Mouse (Mus musculus): ENCODE results near the gene Gm42421. TPM values are rescaled to one million over a fixed set of nuclear protein-coding genes. Genes with fewer than 3 reads are reported as not detected.

Gm42421 gene
- polyA plus RNA-seq, 1 experiment from 2014 or later = 0.90 TPM

GRCm38 (mm10) chr5:143957101-143957500, 29.1 kb downstream of the Gm42421 start:
- Histone ChIP-seq H3K9me3 (replicated peaks; ENCODE audit: control insufficient read depth, low read length) (no peaks in the 10 kb centered on the region), H3K36me3 (ENCODE audit: control insufficient read depth, insufficient read depth, low read length) (no peaks in the 10 kb centered on the region), H3K27ac (ENCODE audit: low read length) (no peak overlapping the region), H3K4me2 (ENCODE audit: low read depth, low read length) (no peak overlapping the region), H3K4me3 (replicated peaks; ENCODE audit: low read length) (no peak overlapping the region), H3K4me1 (ENCODE audit: control insufficient read depth, insufficient read depth, low read length) (no peaks in the 10 kb centered on the region), H3K9ac (ENCODE audit: low read length) (no peak overlapping the region), H3K27me3 (ENCODE audit: control insufficient read depth, insufficient read depth, low read length) (no peaks in the 10 kb centered on the region)
- WGBS = 91% methylated on average over 6 of the region's 6 CpGs
- ATAC-seq (ENCODE audit: insufficient read depth, low FRiP score) = no peak

GRCm38 (mm10) chr5:143959551-143959950, 31.6 kb downstream of the Gm42421 start:
- Histone ChIP-seq H3K4me1 (ENCODE audit: control insufficient read depth, insufficient read depth, low read length) (no peaks in the 10 kb centered on the region), H3K27me3 (ENCODE audit: control insufficient read depth, insufficient read depth, low read length) (no peaks in the 10 kb centered on the region), H3K9ac (ENCODE audit: low read length) (no peak overlapping the region), H3K4me2 (ENCODE audit: low read depth, low read length) (no peak overlapping the region), H3K27ac (ENCODE audit: low read length) (no peak overlapping the region), H3K4me3 (replicated peaks; ENCODE audit: low read length) (no peak overlapping the region), H3K36me3 (ENCODE audit: control insufficient read depth, insufficient read depth, low read length) (no peaks in the 10 kb centered on the region), H3K9me3 (replicated peaks; ENCODE audit: control insufficient read depth, low read length) (no peaks in the 10 kb centered on the region)
- ATAC-seq (ENCODE audit: insufficient read depth, low FRiP score) = no peak
- WGBS = 90% methylated on average over 11 of the region's 11 CpGs

- H3K36me3 ChIP-seq (ENCODE audit: control insufficient read depth, insufficient read depth, low read length) = no peaks in the 10 kb centered on the region
- no peak overlapping the region for H3K9ac ChIP-seq (ENCODE audit: low read length)
- no peaks in the 10 kb centered on the region for H3K9me3 ChIP-seq (replicated peaks; ENCODE audit: control insufficient read depth, low read length)
- H3K27me3 ChIP-seq (ENCODE audit: control insufficient read depth, insufficient read depth, low read length) = no peaks in the 10 kb centered on the region
- H3K4me3 ChIP-seq (replicated peaks; ENCODE audit: low read length) = no peak overlapping the region
- no peaks in the 10 kb centered on the region for H3K4me1 ChIP-seq (ENCODE audit: control insufficient read depth, insufficient read depth, low read length)
- ATAC-seq (ENCODE audit: insufficient read depth, low FRiP score) = no peak
- 81% methylated on average over 8 of the region's 8 CpGs for WGBS
- H3K4me2 ChIP-seq (ENCODE audit: low read depth, low read length) = no peak overlapping the region
- H3K27ac ChIP-seq (ENCODE audit: low read length) = no peak overlapping the region
These were observed 33.2 kb downstream of the Gm42421 start for GRCm38 (mm10) chr5:143961176-143961575.

- no peaks in the 10 kb centered on the region for H3K9me3 ChIP-seq (replicated peaks; ENCODE audit: control insufficient read depth, low read length)
- no peak overlapping the region for H3K4me3 ChIP-seq (replicated peaks; ENCODE audit: low read length)
- WGBS = 78% methylated on average over 12 of the region's 12 CpGs
- no peak overlapping the region for H3K27ac ChIP-seq (ENCODE audit: low read length)
- no peak for ATAC-seq (ENCODE audit: insufficient read depth, low FRiP score)
- H3K9ac ChIP-seq (ENCODE audit: low read length) = no peak overlapping the region
- no peaks in the 10 kb centered on the region for H3K27me3 ChIP-seq (ENCODE audit: control insufficient read depth, insufficient read depth, low read length)
- H3K36me3 ChIP-seq (ENCODE audit: control insufficient read depth, insufficient read depth, low read length) = no peaks in the 10 kb centered on the region
- no peaks in the 10 kb centered on the region for H3K4me1 ChIP-seq (ENCODE audit: control insufficient read depth, insufficient read depth, low read length)
- no peak overlapping the region for H3K4me2 ChIP-seq (ENCODE audit: low read depth, low read length)
These were observed 37.8 kb downstream of the Gm42421 start for GRCm38 (mm10) chr5:143965586-143966345.

GRCm38 (mm10) chr5:143966671-143967070, 38.7 kb downstream of the Gm42421 start:
- H3K27me3 ChIP-seq (ENCODE audit: control insufficient read depth, insufficient read depth, low read length) = no peaks in the 10 kb centered on the region
- no peak overlapping the region for H3K4me3 ChIP-seq (replicated peaks; ENCODE audit: low read length)
- H3K4me1 ChIP-seq (ENCODE audit: control insufficient read depth, insufficient read depth, low read length) = no peaks in the 10 kb centered on the region
- no peak for ATAC-seq (ENCODE audit: insufficient read depth, low FRiP score)
- H3K36me3 ChIP-seq (ENCODE audit: control insufficient read depth, insufficient read depth, low read length) = no peaks in the 10 kb centered on the region
- no peak overlapping the region for H3K9ac ChIP-seq (ENCODE audit: low read length)
- WGBS = 82% methylated on average over 12 of the region's 12 CpGs
- no peak overlapping the region for H3K4me2 ChIP-seq (ENCODE audit: low read depth, low read length)
- no peak overlapping the region for H3K27ac ChIP-seq (ENCODE audit: low read length)
- no peaks in the 10 kb centered on the region for H3K9me3 ChIP-seq (replicated peaks; ENCODE audit: control insufficient read depth, low read length)

- no peak overlapping the region for H3K4me3 ChIP-seq (replicated peaks; ENCODE audit: low read length)
- 23% methylated on average over 3 of the region's 3 CpGs for WGBS
- H3K36me3 ChIP-seq (ENCODE audit: control insufficient read depth, insufficient read depth, low read length) = no peaks in the 10 kb centered on the region
- no peaks in the 10 kb centered on the region for H3K9me3 ChIP-seq (replicated peaks; ENCODE audit: control insufficient read depth, low read length)
- H3K9ac ChIP-seq (ENCODE audit: low read length) = no peak overlapping the region
- no peak overlapping the region for H3K4me2 ChIP-seq (ENCODE audit: low read depth, low read length)
- H3K27me3 ChIP-seq (ENCODE audit: control insufficient read depth, insufficient read depth, low read length) = no peaks in the 10 kb centered on the region
- no peak for ATAC-seq (ENCODE audit: insufficient read depth, low FRiP score)
- no peaks in the 10 kb centered on the region for H3K4me1 ChIP-seq (ENCODE audit: control insufficient read depth, insufficient read depth, low read length)
- H3K27ac ChIP-seq (ENCODE audit: low read length) = no peak overlapping the region
These were observed 44.7 kb downstream of the Gm42421 start for GRCm38 (mm10) chr5:143972628-143973027.

- no peaks in the 10 kb centered on the region for H3K36me3 ChIP-seq (ENCODE audit: control insufficient read depth, insufficient read depth, low read length)
- no peak overlapping the region for H3K4me2 ChIP-seq (ENCODE audit: low read depth, low read length)
- no peaks in the 10 kb centered on the region for H3K4me1 ChIP-seq (ENCODE audit: control insufficient read depth, insufficient read depth, low read length)
- 56% methylated on average over 4 of the region's 4 CpGs for WGBS
- H3K4me3 ChIP-seq (replicated peaks; ENCODE audit: low read length) = no peak overlapping the region
- H3K9ac ChIP-seq (ENCODE audit: low read length) = no peak overlapping the region
- H3K27ac ChIP-seq (ENCODE audit: low read length) = no peak overlapping the region
- no peaks in the 10 kb centered on the region for H3K9me3 ChIP-seq (replicated peaks; ENCODE audit: control insufficient read depth, low read length)
- no peaks in the 10 kb centered on the region for H3K27me3 ChIP-seq (ENCODE audit: control insufficient read depth, insufficient read depth, low read length)
- peak; percentile 69 for ATAC-seq (ENCODE audit: insufficient read depth, low FRiP score)
These were observed 47.1 kb downstream of the Gm42421 start for GRCm38 (mm10) chr5:143974931-143975630.

GRCm38 (mm10) chr5:143975631-143975933, 47.6 kb downstream of the Gm42421 start:
- Histone ChIP-seq H3K36me3 (ENCODE audit: control insufficient read depth, insufficient read depth, low read length) (no peaks in the 10 kb centered on the region), H3K9ac (ENCODE audit: low read length) (no peak overlapping the region), H3K27me3 (ENCODE audit: control insufficient read depth, insufficient read depth, low read length) (no peaks in the 10 kb centered on the region), H3K27ac (ENCODE audit: low read length) (no peak overlapping the region), H3K4me2 (ENCODE audit: low read depth, low read length) (no peak overlapping the region), H3K4me1 (ENCODE audit: control insufficient read depth, insufficient read depth, low read length) (no peaks in the 10 kb centered on the region), H3K4me3 (replicated peaks; ENCODE audit: low read length) (no peak overlapping the region), H3K9me3 (replicated peaks; ENCODE audit: control insufficient read depth, low read length) (no peaks in the 10 kb centered on the region)
- 35% methylated on average over 2 of the region's 2 CpGs for WGBS
- 0 out of 2 replicates have a peak, but pooled peaks have one; percentile 24 for ATAC-seq (ENCODE audit: insufficient read depth, low FRiP score)

- ATAC-seq (ENCODE audit: insufficient read depth, low FRiP score) = no peak
- no peak overlapping the region for H3K27ac ChIP-seq (ENCODE audit: low read length)
- H3K36me3 ChIP-seq (ENCODE audit: control insufficient read depth, insufficient read depth, low read length) = no peaks in the 10 kb centered on the region
- no peak overlapping the region for H3K4me2 ChIP-seq (ENCODE audit: low read depth, low read length)
- H3K4me1 ChIP-seq (ENCODE audit: control insufficient read depth, insufficient read depth, low read length) = peaks cover 2% of the 10 kb centered on the region; the same call in 1 of the 2 replicates
- no peaks in the 10 kb centered on the region for H3K9me3 ChIP-seq (replicated peaks; ENCODE audit: control insufficient read depth, low read length)
- H3K4me3 ChIP-seq (replicated peaks; ENCODE audit: low read length) = no peak overlapping the region
- no peak overlapping the region for H3K9ac ChIP-seq (ENCODE audit: low read length)
- no peaks in the 10 kb centered on the region for H3K27me3 ChIP-seq (ENCODE audit: control insufficient read depth, insufficient read depth, low read length)
- 87% methylated on average over 11 of the region's 11 CpGs for WGBS
These were observed 48.3 kb downstream of the Gm42421 start for GRCm38 (mm10) chr5:143976232-143976631.

Data from stomach, embryonic 16.5 days (tissue).